Mouse (Mus musculus): ENCODE results near the gene Pgc. TPM values are rescaled to one million over a fixed set of nuclear protein-coding genes. Genes with fewer than 3 reads are reported as not detected.

The Pgc gene
- polyA plus RNA-seq, 1 experiment, result not detected

DNA sequence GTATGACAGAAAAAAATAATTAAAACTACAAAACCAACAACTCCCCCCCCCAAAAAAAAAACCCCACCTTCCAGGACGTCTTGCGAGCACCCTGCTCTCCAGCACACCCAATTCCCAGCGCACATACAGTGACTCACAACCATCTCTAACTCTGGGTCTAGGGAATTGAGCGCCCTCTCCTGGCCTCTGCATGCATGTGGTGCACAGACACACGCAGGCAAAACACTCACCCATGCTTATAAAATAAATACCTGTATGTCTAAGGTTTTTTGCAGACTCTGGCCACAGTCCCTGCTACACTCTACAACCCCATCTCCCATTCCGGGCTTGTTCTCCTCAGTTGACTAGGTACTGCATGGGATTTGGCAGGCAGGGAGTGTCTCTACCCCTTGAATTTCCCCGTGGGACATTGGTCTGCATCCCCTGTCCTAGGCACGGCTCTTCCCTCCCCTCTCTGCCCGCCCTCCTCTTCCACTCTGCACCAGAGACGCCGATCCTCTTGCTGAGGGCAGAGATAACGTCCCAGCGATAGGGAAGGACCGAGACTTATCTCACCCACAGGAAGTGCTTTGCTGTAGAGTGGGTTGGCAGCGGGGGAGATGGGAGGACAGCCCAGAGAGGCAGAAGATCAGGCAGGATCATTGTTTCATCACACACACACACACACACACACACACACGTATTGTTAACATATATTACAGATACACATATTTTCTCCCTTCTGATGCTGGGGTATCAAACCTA is 16.5 kb downstream of the Pgc start:
- Histone ChIP-seq H3K4me3 (ENCODE audit: insufficient read depth, low read length) (no peak overlapping the region), H3K27ac (ENCODE audit: insufficient read depth, low read length) (no peak overlapping the region), H3K4me1 (ENCODE audit: control insufficient read depth, insufficient read depth, low read length) (no peaks in the 10 kb centered on the region; the same call in 1 of the 2 replicates)
- TF ChIP-seq CTCF (IDR thresholded peaks at IDR 0.05; ENCODE audit: extremely low read depth, insufficient read depth, low read length) (0 out of 2 replicates have a peak, but pooled peaks have one; percentile 15), POLR2A (IDR thresholded peaks at IDR 0.05; ENCODE audit: extremely low read depth, insufficient read depth, low read length) (no peak)

DNA sequence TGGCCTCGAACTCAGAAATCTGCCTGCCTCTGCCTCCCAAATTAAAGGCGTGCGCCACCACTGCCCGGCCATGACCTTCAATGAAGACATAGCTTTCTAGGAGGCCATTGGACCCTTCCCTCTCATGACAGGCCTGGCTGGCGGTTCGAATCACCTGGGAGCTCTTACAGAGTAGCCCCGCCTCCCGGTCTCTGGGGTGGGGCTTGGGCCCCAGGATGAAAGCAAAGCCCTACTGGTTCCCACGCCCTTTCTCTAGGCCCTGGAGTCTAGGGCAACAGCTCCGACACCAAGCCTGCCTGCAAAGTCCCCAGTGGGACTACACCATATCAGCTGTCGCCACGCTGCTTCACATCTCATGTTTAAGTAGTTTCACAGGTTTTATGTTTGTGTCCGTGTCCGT is 17.4 kb downstream of the Pgc start:
- TF ChIP-seq POLR2A (IDR thresholded peaks at IDR 0.05; ENCODE audit: extremely low read depth, insufficient read depth, low read length), result no peak
- TF ChIP-seq CTCF (IDR thresholded peaks at IDR 0.05; ENCODE audit: extremely low read depth, insufficient read depth, low read length), result no peak
- no peak overlapping the region for H3K4me3 ChIP-seq (ENCODE audit: insufficient read depth, low read length)

DNA sequence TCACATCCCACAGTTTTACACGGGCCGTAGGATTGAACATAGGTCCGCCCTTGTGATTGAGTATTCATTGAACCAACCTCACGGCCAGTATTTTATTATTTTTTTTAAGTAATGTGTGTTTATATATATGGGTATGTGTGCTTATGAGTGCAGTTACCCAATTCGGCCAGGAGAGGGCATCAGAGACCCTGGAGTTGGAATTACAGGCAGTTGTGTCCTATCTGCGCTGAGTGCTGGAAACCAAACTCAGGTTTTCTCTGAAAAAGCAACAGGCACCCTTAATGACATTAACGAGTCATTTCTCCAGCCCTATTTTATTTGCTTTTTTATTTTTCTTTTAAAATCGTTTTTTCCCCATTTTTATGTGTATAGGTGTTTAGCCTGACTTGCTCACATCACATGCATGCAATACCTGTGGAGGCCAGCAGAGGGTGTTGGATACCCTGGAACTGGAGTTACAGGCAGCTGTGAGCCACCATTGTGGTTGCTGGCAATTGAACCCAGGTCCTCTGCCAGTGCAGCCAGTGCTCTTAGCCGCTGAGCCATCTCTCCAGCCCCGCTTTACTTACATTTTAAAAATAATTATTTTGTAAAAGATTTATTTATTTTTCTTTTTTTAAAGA is 18.2 kb downstream of the Pgc start:
- Histone ChIP-seq H3K4me1 (ENCODE audit: control insufficient read depth, insufficient read depth, low read length) (no peaks in the 10 kb centered on the region; the same call in 1 of the 2 replicates), H3K27ac (ENCODE audit: insufficient read depth, low read length) (no peak overlapping the region), H3K4me3 (ENCODE audit: insufficient read depth, low read length) (no peak overlapping the region)
- TF ChIP-seq POLR2A (IDR thresholded peaks at IDR 0.05; ENCODE audit: extremely low read depth, insufficient read depth, low read length) (no peak), CTCF (IDR thresholded peaks at IDR 0.05; ENCODE audit: extremely low read depth, insufficient read depth, low read length) (0 out of 2 replicates have a peak, but pooled peaks have one; percentile 2)

More for the DNA sequence above, 17.4 kb downstream of the Pgc start:
- Histone ChIP-seq H3K27ac (ENCODE audit: insufficient read depth, low read length) (no peak overlapping the region), H3K4me1 (ENCODE audit: control insufficient read depth, insufficient read depth, low read length) (no peaks in the 10 kb centered on the region; the same call in 1 of the 2 replicates)

DNA sequence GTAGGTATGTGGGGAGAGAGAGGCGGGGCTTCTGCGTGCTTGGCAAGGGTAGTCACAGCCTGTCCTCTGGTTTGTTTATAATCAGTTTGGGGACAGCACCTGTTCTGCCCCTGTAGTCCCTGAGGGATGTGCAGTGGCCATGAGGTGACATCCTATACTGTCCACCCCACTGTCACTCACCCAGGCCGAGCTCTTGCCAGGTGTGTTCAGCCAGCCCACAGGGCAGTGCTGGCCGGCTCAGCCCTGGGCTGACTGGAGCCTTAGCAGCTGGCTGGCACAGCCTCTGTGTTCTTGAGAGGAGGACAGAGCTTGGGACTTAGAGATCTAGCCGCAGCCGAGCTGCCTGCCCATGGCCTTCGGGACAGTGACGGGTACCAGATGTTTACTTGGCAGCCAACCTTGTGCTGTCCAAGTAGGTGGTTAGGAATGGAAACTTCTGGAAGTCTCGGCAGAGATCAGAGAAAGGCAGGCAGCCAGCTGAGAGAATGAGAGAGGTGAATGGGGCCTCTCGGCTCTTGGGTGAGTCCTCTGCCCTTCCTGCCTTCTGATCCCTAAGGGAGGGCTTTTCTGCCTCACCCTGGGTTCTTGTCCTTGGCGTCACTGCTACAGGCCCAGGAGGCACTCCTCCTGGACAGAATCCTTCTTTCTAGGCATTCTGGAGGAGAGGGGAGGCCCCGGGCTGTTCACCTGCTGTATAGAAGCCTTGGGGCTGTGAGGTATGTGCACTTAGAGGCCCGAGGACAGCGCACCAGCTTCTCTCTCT is 22.3 kb downstream of the Pgc start:
- H3K27ac ChIP-seq (ENCODE audit: insufficient read depth, low read length), result 0 out of 2 replicates have a peak overlapping the region, but pooled peaks have one; percentile 0
- TF ChIP-seq POLR2A (IDR thresholded peaks at IDR 0.05; ENCODE audit: extremely low read depth, insufficient read depth, low read length) (no peak), CTCF (IDR thresholded peaks at IDR 0.05; ENCODE audit: extremely low read depth, insufficient read depth, low read length) (no peak)

DNA sequence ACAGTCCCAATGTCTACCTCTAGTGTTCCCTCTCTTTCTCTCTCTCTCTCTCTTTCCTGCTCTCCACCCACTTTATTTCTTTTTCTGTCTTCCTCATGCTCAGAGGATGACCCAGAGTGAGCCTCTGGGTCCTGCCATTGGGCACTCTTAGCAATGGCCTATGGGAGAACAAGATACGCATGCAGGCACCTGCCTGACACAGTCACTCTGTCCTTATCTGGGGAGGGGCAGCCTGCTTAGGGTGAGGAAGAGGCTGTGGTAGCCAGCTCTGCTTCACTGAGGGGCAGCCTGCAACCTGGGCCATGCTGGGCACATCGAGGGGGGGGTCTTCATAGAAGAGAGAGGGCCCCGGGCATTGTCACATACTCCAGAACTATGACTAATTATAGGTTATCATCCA is 23.0 kb downstream of the Pgc start:
- Histone ChIP-seq H3K4me1 (ENCODE audit: control insufficient read depth, insufficient read depth, low read length) (no peaks in the 10 kb centered on the region), H3K4me3 (ENCODE audit: insufficient read depth, low read length) (no peak overlapping the region), H3K27ac (ENCODE audit: insufficient read depth, low read length) (0 out of 2 replicates have a peak overlapping the region, but pooled peaks have one; percentile 0)
- TF ChIP-seq CTCF (IDR thresholded peaks at IDR 0.05; ENCODE audit: extremely low read depth, insufficient read depth, low read length), result no peak
- TF ChIP-seq POLR2A (IDR thresholded peaks at IDR 0.05; ENCODE audit: extremely low read depth, insufficient read depth, low read length), result no peak

More for the DNA sequence above, 22.3 kb downstream of the Pgc start:
- no peaks in the 10 kb centered on the region for H3K4me1 ChIP-seq (ENCODE audit: control insufficient read depth, insufficient read depth, low read length)
- H3K4me3 ChIP-seq (ENCODE audit: insufficient read depth, low read length), result no peak overlapping the region

DNA sequence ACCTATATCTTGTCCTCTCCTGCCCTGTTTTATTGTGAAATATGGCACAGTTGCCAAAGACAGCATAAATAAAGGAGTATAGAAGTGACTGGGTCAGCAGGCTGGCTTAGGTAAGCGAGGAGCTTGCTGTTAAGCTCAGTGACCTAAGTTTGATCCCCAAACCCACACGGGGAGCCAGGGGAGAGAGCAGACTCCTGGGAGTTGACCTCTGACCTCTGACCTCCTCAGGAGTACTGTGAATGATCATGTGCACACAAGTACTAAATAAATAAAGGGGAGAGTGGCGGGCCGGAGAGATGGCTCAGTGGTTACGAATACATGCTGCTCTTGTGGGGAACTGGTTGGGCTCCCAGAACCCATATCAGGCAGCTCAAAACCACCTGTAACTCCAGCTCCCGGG is 23.5 kb downstream of the Pgc start:
- TF ChIP-seq POLR2A (IDR thresholded peaks at IDR 0.05; ENCODE audit: extremely low read depth, insufficient read depth, low read length) (no peak), CTCF (IDR thresholded peaks at IDR 0.05; ENCODE audit: extremely low read depth, insufficient read depth, low read length) (no peak)
- Histone ChIP-seq H3K27ac (ENCODE audit: insufficient read depth, low read length) (no peak overlapping the region), H3K4me1 (ENCODE audit: control insufficient read depth, insufficient read depth, low read length) (no peaks in the 10 kb centered on the region), H3K4me3 (ENCODE audit: insufficient read depth, low read length) (no peak overlapping the region)

DNA sequence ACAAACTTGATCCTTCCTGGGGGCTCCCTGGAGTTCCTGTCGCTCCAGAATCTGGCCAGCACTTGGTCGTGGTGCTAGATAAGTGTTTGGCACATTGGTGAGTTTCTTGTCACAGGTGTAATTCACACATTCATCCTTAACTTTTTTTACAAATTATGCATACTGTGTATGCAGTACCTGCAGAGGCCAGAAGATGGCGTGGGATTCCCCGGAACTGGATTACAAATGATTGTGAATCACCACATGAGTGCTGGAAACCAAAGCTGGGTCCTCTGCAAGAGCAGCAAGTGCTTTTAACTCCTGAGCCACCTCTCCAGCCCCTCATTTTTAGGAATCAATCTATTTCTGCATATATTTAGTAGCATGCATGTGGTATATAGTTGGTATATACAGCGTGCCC is 25.2 kb downstream of the Pgc start:
- H3K4me3 ChIP-seq (ENCODE audit: insufficient read depth, low read length), result no peak overlapping the region
- H3K27ac ChIP-seq (ENCODE audit: insufficient read depth, low read length), result no peak overlapping the region
- TF ChIP-seq POLR2A (IDR thresholded peaks at IDR 0.05; ENCODE audit: extremely low read depth, insufficient read depth, low read length) (no peak), CTCF (IDR thresholded peaks at IDR 0.05; ENCODE audit: extremely low read depth, insufficient read depth, low read length) (no peak)
- H3K4me1 ChIP-seq (ENCODE audit: control insufficient read depth, insufficient read depth, low read length), result no peaks in the 10 kb centered on the region

DNA sequence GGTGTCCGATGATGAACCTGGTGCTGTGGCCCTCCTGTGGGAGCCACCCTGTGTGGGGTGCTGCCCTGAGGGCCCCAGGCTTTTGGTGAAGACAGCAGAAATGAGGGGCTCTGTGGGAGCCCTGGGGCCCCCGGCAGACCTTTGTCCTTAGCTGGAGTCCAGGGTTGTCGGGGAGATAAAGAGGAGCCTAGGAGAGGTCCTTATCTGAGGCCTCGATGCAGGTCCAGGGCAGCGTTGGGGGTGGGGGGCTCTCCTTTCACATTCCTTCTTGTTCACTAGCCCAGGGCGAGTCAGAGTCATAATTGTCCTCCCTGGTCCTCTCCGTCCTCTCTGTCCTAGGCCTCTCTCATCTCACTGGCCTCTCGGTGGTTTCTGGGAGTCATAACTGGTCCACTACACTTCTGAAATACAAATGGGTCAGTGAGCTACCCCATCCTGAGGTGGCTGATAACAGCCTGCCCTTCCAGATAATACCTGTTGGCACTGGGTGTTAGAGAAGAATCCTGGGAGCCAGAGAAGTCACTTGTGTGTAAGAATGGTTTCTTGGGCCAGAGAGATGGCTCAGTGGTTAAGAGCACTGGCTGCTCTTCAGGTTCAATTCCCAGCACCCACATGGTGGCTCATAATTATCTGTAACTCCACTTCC is 26.6 kb downstream of the Pgc start:
- Histone ChIP-seq H3K27ac (ENCODE audit: insufficient read depth, low read length) (no peak overlapping the region), H3K4me3 (ENCODE audit: insufficient read depth, low read length) (no peak overlapping the region), H3K4me1 (ENCODE audit: control insufficient read depth, insufficient read depth, low read length) (no peaks in the 10 kb centered on the region)
- TF ChIP-seq CTCF (IDR thresholded peaks at IDR 0.05; ENCODE audit: extremely low read depth, insufficient read depth, low read length), result no peak
- TF ChIP-seq POLR2A (IDR thresholded peaks at IDR 0.05; ENCODE audit: extremely low read depth, insufficient read depth, low read length), result no peak

DNA sequence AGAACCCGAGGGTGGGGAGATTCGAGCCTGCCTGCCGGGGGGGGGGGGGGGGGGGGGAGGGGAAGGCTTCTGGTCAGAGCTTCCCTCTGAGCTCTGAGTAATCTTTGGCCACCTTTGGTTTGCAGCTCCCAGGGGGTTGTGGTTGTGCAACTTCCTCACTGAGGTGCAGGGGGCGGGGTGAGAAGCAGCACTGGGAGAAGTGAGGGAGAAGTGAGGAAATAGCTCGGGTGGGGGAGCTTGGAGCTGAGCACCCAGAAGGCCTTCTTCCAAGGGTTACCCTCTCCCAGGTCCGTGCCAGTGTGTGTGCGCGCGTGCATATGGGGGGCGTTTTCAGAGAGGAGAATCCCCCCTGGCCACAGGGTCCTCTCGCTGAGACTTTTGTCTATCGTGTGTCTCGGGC is 27.6 kb downstream of the Pgc start:
- no peak overlapping the region for H3K4me3 ChIP-seq (ENCODE audit: insufficient read depth, low read length)
- no peak overlapping the region for H3K27ac ChIP-seq (ENCODE audit: insufficient read depth, low read length)
- peaks cover under 1% of the 10 kb centered on the region; the same call in 1 of the 2 replicates for H3K4me1 ChIP-seq (ENCODE audit: control insufficient read depth, insufficient read depth, low read length)
- TF ChIP-seq CTCF (IDR thresholded peaks at IDR 0.05; ENCODE audit: extremely low read depth, insufficient read depth, low read length) (no peak), POLR2A (IDR thresholded peaks at IDR 0.05; ENCODE audit: extremely low read depth, insufficient read depth, low read length) (no peak)

All from cortical plate, adult 2 months (tissue).